Mouse (Mus musculus) heart, postnatal 36 days (tissue): ENCODE data around the gene Tnip1. TPM values are rescaled to one million over a fixed set of nuclear protein-coding genes. Genes with fewer than 3 reads are reported as not detected.
"Not testable (repeated sequence)": the region's sequence is repeated elsewhere in the genome, so short reads cannot be mapped to it uniquely, and the experiment has no call there.

Experiments used
- DNase-seq, 2 experiments: peaks; one replicate each; pipeline ENCODE4 v3.0.0; 2021 to 2022
- intact Hi-C: fragments of 180-260 bp; cut with DNase I; formaldehyde crosslinking; loops from one replicate; pipeline ENCODE4 v1.15.1; 2025
- total RNA-seq, 2 experiments: library from RNA; stranded (reverse); gene quantifications; 2 replicates each; pipeline ENCODE4 v1.2.3; 2021

Gene Tnip1
- total RNA-seq, 2 experiments from 2014 or later, result 29.2 to 29.4 TPM

GRCm38 (mm10) chr11:54913841-54914240 lies 48.9 kb downstream of the Tnip1 start:
- intact Hi-C loops, result no loop called here
- no peak for DNase-seq

GRCm38 (mm10) chr11:54912503-54913316 lies 50.0 kb downstream of the Tnip1 start:
- intact Hi-C loops, result no loop called here
- DNase-seq, result no peak

- intact Hi-C loops, result no loop called here
- no peak for DNase-seq
Measured at GRCm38 (mm10) chr11:54911671-54912502, 50.8 kb downstream of the Tnip1 start.

- intact Hi-C loops, result no loop called here
- no peak for DNase-seq
Measured at GRCm38 (mm10) chr11:54911201-54911600, 51.5 kb downstream of the Tnip1 start.

- intact Hi-C loops, result no loop called here
- no peak for DNase-seq
Measured at GRCm38 (mm10) chr11:54910081-54910665, 52.5 kb downstream of the Tnip1 start.

- DNase-seq, result no peak
- intact Hi-C loops, result no loop called here
Measured at GRCm38 (mm10) chr11:54909273-54909672, 53.4 kb downstream of the Tnip1 start.

GRCm38 (mm10) chr11:54907259-54907658 lies 55.5 kb downstream of the Tnip1 start:
- no peak for DNase-seq
- intact Hi-C loops, result no loop called here

GRCm38 (mm10) chr11:54906466-54906865 lies 56.3 kb downstream of the Tnip1 start:
- DNase-seq, result no peak
- intact Hi-C loops, result no loop called here

- intact Hi-C loops, result no loop called here
- DNase-seq, result no peak
Measured at GRCm38 (mm10) chr11:54905931-54906330, 56.8 kb downstream of the Tnip1 start.

GRCm38 (mm10) chr11:54905086-54905485 lies 57.6 kb downstream of the Tnip1 start:
- no peak for DNase-seq
- intact Hi-C loops, result no loop called here

- DNase-seq, result peak; percentile 53 to 54
Measured at GRCm38 (mm10) chr11:54903940-54904706, 58.6 kb downstream of the Tnip1 start.

GRCm38 (mm10) chr11:54903339-54903738 lies 59.4 kb downstream of the Tnip1 start:
- intact Hi-C loops, result no loop called here
- DNase-seq, result no peak

More at GRCm38 (mm10) chr11:54903940-54904706, 58.6 kb downstream of the Tnip1 start:
- intact Hi-C loops, result no loop called here

GRCm38 (mm10) chr11:54902333-54903323 lies 60.1 kb downstream of the Tnip1 start, which contains the start of gene Gpx3:
TSS of gene Gpx3 (plus strand) at chr11:54902453.
- intact Hi-C loops, result no loop called here
- DNase-seq, result peak; percentile 83 to 85

GRCm38 (mm10) chr11:54899657-54900056 lies 63.1 kb downstream of the Tnip1 start:
- no peak for DNase-seq
- intact Hi-C loops, result no loop called here

GRCm38 (mm10) chr11:54897470-54897869 lies 65.2 kb downstream of the Tnip1 start:
- DNase-seq, result no peak
- intact Hi-C loops, result no loop called here

GRCm38 (mm10) chr11:54896646-54897045 lies 66.1 kb downstream of the Tnip1 start:
- intact Hi-C loops, DNase-seq: not testable (repeated sequence)

GRCm38 (mm10) chr11:54894589-54894988 lies 68.1 kb downstream of the Tnip1 start:
- intact Hi-C loops, result no loop called here
- no peak for DNase-seq

- intact Hi-C loops, result no loop called here
- no peak for DNase-seq
Measured at GRCm38 (mm10) chr11:54892091-54892490, 70.6 kb downstream of the Tnip1 start.

GRCm38 (mm10) chr11:54891341-54891740 lies 71.4 kb downstream of the Tnip1 start:
- DNase-seq, result no peak
- intact Hi-C loops, result no loop called here
